Comparison of ENCODE assay signal across 9 mouse cellular contexts in genomic region chr5:103693041-103693641, GRCm38 (mm10). TPM values are rescaled to one million over a fixed set of nuclear protein-coding genes. Genes with fewer than 3 reads are reported as not detected.
DNase-seq lines count a peak whose midpoint lies in the region; ATAC-seq and TF ChIP-seq lines count a peak whose summit lies in the region.
"Had no signal": no experiment of that assay in that cellular context is flagged by ENCODE, and none has a peak within 500 bp of the region (broad histone marks: within the 10 kb centered on the region; RNA-seq: fewer than 3 reads in every experiment).

No protein-coding gene starts in this region.

- H3K4me1 ChIP-seq in forebrain, embryonic 11.5 days (replicated peaks; ENCODE audit: control insufficient read depth, insufficient read depth, low read length), result peaks cover 8% of the 10 kb centered on the region; the same call in 1 of the 2 replicates
- peaks cover 15% of the 10 kb centered on the region for H3K4me1 ChIP-seq in limb, embryonic 12.5 days (replicated peaks)
- H3K4me1 ChIP-seq in midbrain, embryonic 11.5 days (ENCODE audit: control insufficient read depth, insufficient read depth, low read length), result peaks cover 7% of the 10 kb centered on the region; the same call in 1 of the 2 replicates
- 0 out of 2 replicates have a peak, but pooled peaks cover 3% of the 10 kb centered on the region for H3K4me1 ChIP-seq in stomach, postnatal 0 days (replicated peaks; ENCODE audit: control insufficient read depth, insufficient read depth)

- peak; percentile 16; the same call in 1 of the 2 replicates for ATAC-seq in forebrain, embryonic 11.5 days (replicated peaks; ENCODE audit: low FRiP score)
- ATAC-seq in hematopoietic stem cell, adult 5-6 weeks (replicated peaks in 1 of 2; ENCODE audit: insufficient read depth in 1 of 2, low FRiP score in 2 of 2, low TSS enrichment in 1 of 2, low read depth in 1 of 2, poor library complexity in 2 of 2, severe bottlenecking in 2 of 2), result peak; percentile 28 to 55; a peak in 3 of 4 replicates
- 0 out of 2 replicates have a peak, but pooled peaks have one; percentile 10 for ATAC-seq in limb, embryonic 12.5 days (ENCODE audit: insufficient number of reproducible peaks, insufficient read depth, low FRiP score, low TSS enrichment, low read depth)
- peak; percentile 54; the same call in 1 of the 2 replicates for ATAC-seq in midbrain, embryonic 11.5 days (ENCODE audit: low FRiP score)
- no peak for ATAC-seq in stomach, postnatal 0 days (ENCODE audit: low FRiP score, low TSS enrichment)

- no peak overlapping the region for H3K27ac ChIP-seq in forebrain, embryonic 11.5 days (ENCODE audit: low read depth, low read length)
- H3K27ac ChIP-seq in limb, embryonic 12.5 days, result no peak overlapping the region
- no peak overlapping the region for H3K27ac ChIP-seq in midbrain, embryonic 11.5 days (ENCODE audit: low read depth, low read length)
- H3K27ac ChIP-seq in stomach, postnatal 0 days (replicated peaks), result no peak overlapping the region; the same call in 1 of the 2 replicates

- no peaks in the 10 kb centered on the region for H3K36me3 ChIP-seq in forebrain, embryonic 11.5 days (ENCODE audit: control insufficient read depth, insufficient read depth, low read length)
- no peaks in the 10 kb centered on the region for H3K36me3 ChIP-seq in limb, embryonic 12.5 days
- no peaks in the 10 kb centered on the region for H3K36me3 ChIP-seq in midbrain, embryonic 11.5 days (ENCODE audit: control insufficient read depth, insufficient read depth, low read length)
- H3K36me3 ChIP-seq in stomach, postnatal 0 days (ENCODE audit: control insufficient read depth, insufficient read depth, low read length), result no peaks in the 10 kb centered on the region

- H3K9ac ChIP-seq in forebrain, embryonic 11.5 days (ENCODE audit: low read length), result peak overlapping the region; percentile 49
- peak overlapping the region; percentile 53 for H3K9ac ChIP-seq in limb, embryonic 12.5 days (replicated peaks)
- peak overlapping the region; percentile 50; the same call in 1 of the 2 replicates for H3K9ac ChIP-seq in midbrain, embryonic 11.5 days (ENCODE audit: low read length)
- H3K9ac ChIP-seq in stomach, postnatal 0 days (ENCODE audit: low read length), result peak overlapping the region; percentile 76

- H3K4me3 ChIP-seq in forebrain, embryonic 11.5 days (ENCODE audit: low read depth, low read length), result peak overlapping the region; percentile 54
- H3K4me3 ChIP-seq in limb, embryonic 12.5 days (replicated peaks), result peak overlapping the region; percentile 64
- peak overlapping the region; percentile 44 for H3K4me3 ChIP-seq in midbrain, embryonic 11.5 days (ENCODE audit: low read depth, low read length)
- H3K4me3 ChIP-seq in stomach, postnatal 0 days (ENCODE audit: low read depth, low read length), result peak overlapping the region; percentile 79

- peaks cover 23% of the 10 kb centered on the region for H3K27me3 ChIP-seq in forebrain, embryonic 11.5 days (ENCODE audit: control insufficient read depth, insufficient read depth, low read length)
- peaks cover 37% of the 10 kb centered on the region for H3K27me3 ChIP-seq in limb, embryonic 12.5 days
- peaks cover 19% of the 10 kb centered on the region for H3K27me3 ChIP-seq in midbrain, embryonic 11.5 days (ENCODE audit: control insufficient read depth, insufficient read depth, low read length)
- no peaks in the 10 kb centered on the region for H3K27me3 ChIP-seq in stomach, postnatal 0 days (ENCODE audit: control insufficient read depth, insufficient read depth, low read length)

- WGBS in forebrain, embryonic 11.5 days, result under 1% methylated on average over 28 of the region's 28 CpGs
- WGBS in limb, embryonic 12.5 days, result under 1% methylated on average over 28 of the region's 28 CpGs
- 1% methylated on average over 28 of the region's 28 CpGs for WGBS in midbrain, embryonic 11.5 days
- WGBS in stomach, postnatal 0 days, result under 1% methylated on average over 28 of the region's 28 CpGs

- no peaks in the 10 kb centered on the region for H3K9me3 ChIP-seq in forebrain, embryonic 11.5 days (ENCODE audit: control insufficient read depth, low read length)
- no peaks in the 10 kb centered on the region for H3K9me3 ChIP-seq in limb, embryonic 12.5 days
- H3K9me3 ChIP-seq in midbrain, embryonic 11.5 days (ENCODE audit: control insufficient read depth, low read length), result no peaks in the 10 kb centered on the region
- no peaks in the 10 kb centered on the region for H3K9me3 ChIP-seq in stomach, postnatal 0 days (ENCODE audit: control insufficient read depth, low read length)

- peak overlapping the region; percentile 97 for H3K4me2 ChIP-seq in forebrain, embryonic 11.5 days (ENCODE audit: low read depth, low read length, severe bottlenecking)
- H3K4me2 ChIP-seq in limb, embryonic 12.5 days, result peak overlapping the region; percentile 100
- peak overlapping the region; percentile 91 for H3K4me2 ChIP-seq in midbrain, embryonic 11.5 days
- peak overlapping the region; percentile 100 for H3K4me2 ChIP-seq in stomach, postnatal 0 days (replicated peaks; ENCODE audit: low read depth)

- TF ChIP-seq CTCF in stomach, postnatal 0 days (IDR thresholded peaks at IDR 0.05; ENCODE audit: low read depth), result no peak

- no peak for TF ChIP-seq EP300 in stomach, postnatal 0 days (optimal IDR thresholded peaks at IDR 0.05)

- DNase-seq in CD4-positive, CD25-positive, alpha-beta regulatory T cell, adult 2 months (ENCODE audit: low read depth, low spot score), result peak; percentile 36
- DNase-seq in ZHBTc4 (ENCODE audit: low read depth, low spot score), result peak; percentile 96
- DNase-seq in forebrain, embryonic 11.5 days (ENCODE audit: low spot score), result peak; percentile 64
- peak; percentile 96 for DNase-seq in midbrain, embryonic 11.5 days (ENCODE audit: low spot score, missing footprints)
- DNase-seq in stomach, postnatal 0 days (ENCODE audit: low spot score), result peak; percentile 33
- no peak for DNase-seq in layer of hippocampus, adult 9-10 months (ENCODE audit: low spot score)

RNA-seq across cellular contexts. Expression of gene Aff1, which starts 1.0 kb away (rescaled TPM):
- 7.1 and 7.9 TPM in 2 replicates for polyA plus RNA-seq in forebrain, embryonic 11.5 days (2014; fragmentation: Nextera tagmentation; extraction: Ambion mirVana)
- total RNA-seq in hematopoietic stem cell, adult 5-6 weeks (2017), result 19.7 and 39.0 TPM in 2 replicates
- polyA plus RNA-seq in limb, embryonic 12.5 days (2016; fragmentation: Nextera tagmentation; extraction: Ambion mirVana), result 4.6 and 7.4 TPM in 2 replicates
- polyA plus RNA-seq in midbrain, embryonic 11.5 days (2014; fragmentation: Nextera tagmentation; extraction: Ambion mirVana), result 4.9 and 5.9 TPM in 2 replicates
- 4.3 and 4.9 TPM in 2 replicates for polyA plus RNA-seq in stomach, postnatal 0 days (2015; fragmentation: Nextera tagmentation; extraction: Ambion mirVana)

RNA-seq across cellular contexts. Expression of gene 1700016H13Rik, which starts 37.3 kb away (rescaled TPM):
- 0.39 and 0.68 TPM in 2 replicates for polyA plus RNA-seq in forebrain, embryonic 11.5 days (2014; fragmentation: Nextera tagmentation; extraction: Ambion mirVana)
- not detected in 2 replicates for total RNA-seq in hematopoietic stem cell, adult 5-6 weeks (2017)
- 0.23 TPM in 1 of 2 replicates, not detected in the other for polyA plus RNA-seq in limb, embryonic 12.5 days (2016; fragmentation: Nextera tagmentation; extraction: Ambion mirVana)
- 0.25 TPM in 1 of 2 replicates, not detected in the other for polyA plus RNA-seq in midbrain, embryonic 11.5 days (2014; fragmentation: Nextera tagmentation; extraction: Ambion mirVana)
- polyA plus RNA-seq in stomach, postnatal 0 days (2015; fragmentation: Nextera tagmentation; extraction: Ambion mirVana), result 0.34 and 0.35 TPM in 2 replicates
- total RNA-seq: left cerebral cortex, postnatal 10 days had no signal
